Mouse (Mus musculus) hindbrain, embryonic 15.5 days (tissue): ENCODE measurements around the gene Kcnk6. TPM values are rescaled to one million over a fixed set of nuclear protein-coding genes. Genes with fewer than 3 reads are reported as not detected.

Experiments used
- ATAC-seq: fragments of 200-750 bp; cut with Nextera tagmentation; 2 replicates; pipeline ENCODE4 v1.8.0; 2017; ENCODE audit warnings: low read depth, moderate number of reproducible peaks, moderate TSS enrichment; ENCODE audit not compliant: low FRiP score
- H3K27ac ChIP-seq: fragments of 300-500 bp; sonication (generic); replicated peaks from 2 replicates; pipeline ENCODE4 v1.5.1; 2015; ENCODE audit warnings: mild to moderate bottlenecking, inconsistent platforms
- H3K27me3 ChIP-seq: fragments of 300-500 bp; sonication (generic); 2 replicates; pipeline ENCODE4 v1.6.1; 2015; ENCODE audit warnings: control low read depth, inconsistent platforms
- H3K36me3 ChIP-seq: fragments of 300-500 bp; sonication (generic); 2 replicates; pipeline ENCODE4 v1.6.1; 2015; ENCODE audit warnings: control low read depth, inconsistent platforms
- H3K4me1 ChIP-seq: fragments of 300-500 bp; sonication (generic); replicated peaks from 2 replicates; pipeline ENCODE4 v1.6.1; 2015; ENCODE audit warnings: control low read depth, inconsistent platforms
- H3K4me2 ChIP-seq: fragments of 300-500 bp; sonication (generic); 2 replicates; pipeline ENCODE4 v1.6.1; 2015; ENCODE audit warnings: moderate library complexity, mild to moderate bottlenecking, inconsistent platforms
- H3K4me3 ChIP-seq: fragments of 300-500 bp; sonication (generic); 2 replicates; pipeline ENCODE4 v1.5.1; 2015; ENCODE audit warnings: mild to moderate bottlenecking, inconsistent platforms
- H3K9ac ChIP-seq: fragments of 300-500 bp; sonication (generic); 2 replicates; pipeline ENCODE4 v1.6.1; 2015; ENCODE audit warnings: inconsistent platforms
- H3K9me3 ChIP-seq: fragments of 300-500 bp; sonication (generic); 2 replicates; pipeline ENCODE4 v1.6.1; 2016; ENCODE audit warnings: control low read depth, inconsistent platforms
- WGBS: fragments of 180-500 bp; shearing (Covaris S2); methylation state at CpG from one replicate; pipeline ENCODE4 v1.1.7; 2015; 5-methylcytosine and 5-hydroxymethylcytosine counted together
- polyA plus RNA-seq: library from polyadenylated mRNA; unstranded; fragments of >200 nt; fragmentation: Nextera tagmentation; extraction: Ambion mirVana; gene quantifications from 2 replicates; pipeline ENCODE4 v1.2.1, GENCODE M21; 2015

Gene Kcnk6
- polyA plus RNA-seq, 1 experiment from 2014 or later = 0.77 TPM

DNA sequence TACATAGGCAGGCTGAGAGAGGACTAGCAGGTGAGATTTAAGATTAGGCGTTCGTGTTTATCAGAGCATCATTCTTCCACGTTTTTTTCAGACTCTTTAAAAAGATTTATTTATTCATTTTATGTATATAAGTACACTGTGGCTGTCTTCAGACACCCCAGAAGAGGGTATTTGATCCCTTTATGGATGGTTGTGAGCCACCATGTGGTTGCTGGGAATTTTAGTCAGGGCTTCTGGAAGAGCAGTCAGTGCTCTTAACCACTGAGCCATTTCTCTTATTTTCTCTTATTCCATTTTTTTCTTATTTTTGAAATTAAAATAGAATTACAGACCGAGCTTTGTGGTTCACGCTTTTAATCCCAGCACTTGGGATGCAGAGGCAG lies 51.5 kb downstream of the Kcnk6 start:
- Histone ChIP-seq H3K9me3 (no peaks in the 10 kb centered on the region), H3K36me3 (peaks cover 5% of the 10 kb centered on the region), H3K4me3 (peak overlapping the region; percentile 82), H3K27me3 (no peaks in the 10 kb centered on the region), H3K4me2 (peak overlapping the region; percentile 78), H3K27ac (peak overlapping the region; percentile 78), H3K4me1 (peaks cover 21% of the 10 kb centered on the region), H3K9ac (0 out of 2 replicates have a peak overlapping the region, but pooled peaks have one; percentile 17)
- WGBS = 41% methylated on average over 5 of the region's 5 CpGs
- peak; percentile 16; the same call in 1 of the 2 replicates for ATAC-seq

DNA sequence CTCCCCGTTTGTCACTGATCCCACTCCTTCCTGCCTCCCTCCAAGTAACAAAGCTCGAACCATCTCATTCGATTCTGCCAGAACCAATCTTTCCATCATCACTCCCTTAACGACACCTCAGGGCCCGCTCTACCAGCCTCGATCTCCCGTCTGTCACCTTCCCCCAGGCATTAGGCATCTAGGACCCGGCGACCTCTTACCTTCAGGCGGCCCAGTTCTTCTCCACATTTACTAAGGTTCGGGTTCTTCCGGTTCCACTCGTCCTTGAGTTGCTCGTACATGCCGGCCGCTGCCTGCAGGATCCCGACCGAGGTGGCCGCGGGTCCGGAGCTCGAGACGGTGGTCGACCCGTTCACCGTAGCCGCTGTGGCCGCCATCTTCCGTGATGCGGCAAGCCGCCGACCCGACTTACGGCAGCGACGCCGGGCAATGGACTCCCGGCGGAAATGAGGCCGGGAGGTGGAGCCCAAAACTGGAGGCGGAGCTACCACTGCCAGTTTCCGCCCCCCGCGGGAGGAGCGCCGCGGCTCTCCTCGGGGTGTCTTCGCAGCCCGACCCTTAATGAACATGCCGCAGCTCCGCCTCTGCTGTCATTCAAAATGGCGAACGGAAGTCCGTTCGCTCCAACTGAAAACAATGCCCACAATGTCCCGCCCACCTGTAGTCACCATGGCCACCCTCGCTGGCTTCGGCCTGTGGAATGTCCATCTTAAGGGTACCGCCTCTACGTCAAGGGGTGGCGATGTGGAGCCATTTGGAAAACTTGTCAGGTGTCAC lies 52.0 kb downstream of the Kcnk6 start, which contains the start of gene Psmd8:
TSS of gene Psmd8 (minus strand) at position 625 of the 777 bp plus-strand sequence.
- peak; percentile 95 for ATAC-seq

DNA sequence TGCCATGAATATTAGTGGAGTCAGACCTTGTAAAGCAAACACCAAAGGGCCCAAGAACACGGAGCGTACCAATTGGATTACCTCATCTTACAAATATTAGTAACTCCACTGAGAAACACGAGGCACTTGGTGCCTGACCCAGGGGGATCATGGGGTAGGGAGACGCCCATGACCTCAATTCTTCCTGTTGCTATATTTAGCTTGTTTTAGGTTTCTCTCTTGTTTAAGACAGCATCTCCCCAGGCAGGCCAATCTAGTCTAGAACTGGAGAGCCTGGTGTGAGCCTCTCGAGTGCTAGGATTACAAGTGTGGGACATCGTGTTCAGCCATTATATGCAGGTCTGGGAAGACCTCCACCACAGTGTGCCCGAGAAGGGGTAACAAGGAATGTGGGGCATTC lies 53.0 kb downstream of the Kcnk6 start:
- peaks cover 8% of the 10 kb centered on the region for H3K27me3 ChIP-seq
- H3K4me3 ChIP-seq = peak overlapping the region; percentile 82
- ATAC-seq = no peak
- peaks cover 20% of the 10 kb centered on the region for H3K36me3 ChIP-seq
- H3K4me1 ChIP-seq = peaks cover 21% of the 10 kb centered on the region
- H3K9ac ChIP-seq = peak overlapping the region; percentile 83
- 63% methylated on average over 7 of the region's 7 CpGs for WGBS
- peak overlapping the region; percentile 78 for H3K4me2 ChIP-seq
- no peak overlapping the region for H3K27ac ChIP-seq
- no peaks in the 10 kb centered on the region for H3K9me3 ChIP-seq

More for the DNA sequence above, 52.0 kb downstream of the Kcnk6 start, which contains the start of gene Psmd8:
- Histone ChIP-seq H3K9ac (peak within 1 kb of the TSS; percentile 83), H3K4me1 (peaks cover 21% of the 10 kb centered on the region), H3K4me3 (peak within 1 kb of the TSS; percentile 82), H3K4me2 (peak within 1 kb of the TSS; percentile 78), H3K27me3 (no peaks in the 10 kb centered on the region), H3K27ac (peak within 1 kb of the TSS; percentile 78), H3K9me3 (no peaks in the 10 kb centered on the region), H3K36me3 (peaks cover 11% of the 10 kb centered on the region)
- WGBS = under 1% methylated on average over 62 of the region's 62 CpGs

DNA sequence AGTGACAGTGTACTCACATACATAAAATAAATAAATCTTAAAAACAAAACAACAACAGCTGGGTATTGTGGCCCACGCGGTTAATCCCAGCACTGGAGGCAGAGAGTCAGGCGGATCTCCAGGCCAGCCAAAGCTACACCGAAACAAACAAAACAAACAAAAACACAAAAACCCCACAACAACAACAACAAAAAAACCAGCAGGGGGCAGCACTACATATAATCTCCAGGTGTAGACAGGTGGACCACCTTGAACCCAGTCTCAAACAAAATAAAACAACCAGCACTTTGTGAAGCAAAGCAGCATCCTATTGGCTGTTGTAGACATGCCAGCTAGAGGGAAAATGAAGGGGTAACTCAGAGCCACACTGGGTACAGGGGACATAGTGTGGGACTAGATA lies 54.2 kb downstream of the Kcnk6 start:
- Histone ChIP-seq H3K27me3 (peaks cover 20% of the 10 kb centered on the region), H3K4me1 (peaks cover 21% of the 10 kb centered on the region), H3K36me3 (peaks cover 32% of the 10 kb centered on the region), H3K27ac (no peak overlapping the region), H3K9me3 (no peaks in the 10 kb centered on the region), H3K4me2 (peak overlapping the region; percentile 78; the same call in 1 of the 2 replicates), H3K4me3 (no peak overlapping the region), H3K9ac (no peak overlapping the region)
- ATAC-seq = no peak
- 89% methylated on average over 4 of the region's 4 CpGs for WGBS

DNA sequence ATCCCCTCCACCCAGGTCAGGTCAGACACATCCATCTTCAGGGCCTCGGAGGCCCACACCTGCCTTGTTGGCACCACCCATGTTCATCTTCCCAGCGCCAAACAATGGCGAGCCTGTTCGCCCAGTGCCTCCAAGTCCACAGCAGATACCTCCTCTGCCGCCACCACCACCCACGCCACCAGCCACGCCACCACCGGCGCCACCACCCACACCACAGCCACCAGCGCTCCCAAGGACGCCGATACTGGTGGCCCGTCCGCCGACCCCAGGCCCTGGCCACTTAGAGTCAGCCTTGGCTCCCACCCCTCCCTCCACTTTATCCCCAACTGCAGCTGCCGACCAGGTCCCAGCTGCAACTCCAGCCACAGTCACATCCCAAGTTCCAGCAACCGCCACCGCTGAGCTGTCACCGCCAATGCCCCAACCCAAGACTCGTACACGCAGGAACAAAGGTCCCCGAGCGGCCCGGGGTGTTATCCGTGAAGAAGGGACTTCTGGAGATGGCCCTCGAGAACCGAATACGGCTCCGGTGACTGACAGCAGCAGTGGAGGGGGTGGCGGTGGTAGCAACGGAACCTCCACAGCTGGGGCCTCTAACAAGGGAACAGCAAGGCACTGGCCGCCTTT lies 59.8 kb downstream of the Kcnk6 start:
- no peak overlapping the region for H3K4me2 ChIP-seq
- no peak for ATAC-seq
- no peaks in the 10 kb centered on the region for H3K9me3 ChIP-seq
- WGBS = 28% methylated on average over 29 of the region's 32 CpGs
- H3K4me3 ChIP-seq = no peak overlapping the region
- peaks cover 30% of the 10 kb centered on the region for H3K4me1 ChIP-seq
- H3K9ac ChIP-seq = no peak overlapping the region
- peaks cover 39% of the 10 kb centered on the region for H3K36me3 ChIP-seq
- H3K27ac ChIP-seq = no peak overlapping the region
- peaks cover 42% of the 10 kb centered on the region for H3K27me3 ChIP-seq

Other genes with a start within 250 kb of the Kcnk6 start
- gene Ryr1, start 107.3 kb downstream of the Kcnk6 start, polyA plus RNA-seq = 8.6 and 10.3 TPM in 2 replicates
- gene Rasgrp4, start 97.7 kb downstream of the Kcnk6 start, polyA plus RNA-seq = 0.87 and 0.91 TPM in 2 replicates
- 33.0 and 37.9 TPM in 2 replicates for gene Fam98c, start 76.3 kb downstream of the Kcnk6 start, polyA plus RNA-seq
- gene Ggn, start 62.3 kb downstream of the Kcnk6 start, polyA plus RNA-seq = 0.46 and 0.70 TPM in 2 replicates
- 9.5 and 11.9 TPM in 2 replicates for gene Spred3, start 62.1 kb downstream of the Kcnk6 start, polyA plus RNA-seq
- gene Psmd8, start 51.8 kb downstream of the Kcnk6 start, polyA plus RNA-seq = 272 and 274 TPM in 2 replicates
- 2.9 and 3.2 TPM in 2 replicates for gene Catsperg1, start 18.5 kb downstream of the Kcnk6 start, polyA plus RNA-seq
- 95.9 and 99.5 TPM in 2 replicates for gene Yif1b, start 5.8 kb upstream of the Kcnk6 start, polyA plus RNA-seq
- 0.67 and 0.75 TPM in 2 replicates for gene 2200002D01Rik, start 16.0 kb upstream of the Kcnk6 start, polyA plus RNA-seq
- gene Spint2, start 49.4 kb upstream of the Kcnk6 start, polyA plus RNA-seq = 73.8 and 84.5 TPM in 2 replicates
- 3.0 and 5.1 TPM in 2 replicates for gene Ppp1r14a, start 56.8 kb upstream of the Kcnk6 start, polyA plus RNA-seq
- 180 and 184 TPM in 2 replicates for gene Dpf1, start 71.4 kb upstream of the Kcnk6 start, polyA plus RNA-seq